Mouse (Mus musculus) brain, embryonic 18.5 days (tissue): ENCODE results near the gene Dennd2a.

Experiments used
- DNase-seq: peaks from one replicate; pipeline ENCODE4 v3.0.0-alpha.2; 2012; ENCODE audit warnings: low read depth, low spot score

Gene Dennd2a

DNA sequence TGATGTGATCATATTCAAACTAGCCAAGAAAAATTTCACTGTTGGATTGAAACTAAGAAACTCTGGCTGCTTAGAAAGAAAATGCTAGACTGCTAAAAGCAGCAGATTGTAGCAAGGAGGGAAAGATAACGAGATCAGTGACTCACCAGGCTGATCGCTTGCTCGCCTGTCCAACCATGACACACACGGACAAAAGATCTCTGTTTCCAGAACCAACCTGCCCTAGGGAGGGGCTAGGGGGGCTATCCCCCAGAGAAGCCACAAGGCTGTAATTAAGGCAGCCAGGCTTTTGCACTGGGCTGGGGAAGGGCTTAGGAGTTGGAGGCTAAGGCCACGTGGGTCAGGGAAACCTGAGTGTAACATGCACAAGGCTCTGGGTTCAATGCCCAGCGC is 41.9 kb downstream of the Dennd2a start:
- DNase-seq, result no peak

DNA sequence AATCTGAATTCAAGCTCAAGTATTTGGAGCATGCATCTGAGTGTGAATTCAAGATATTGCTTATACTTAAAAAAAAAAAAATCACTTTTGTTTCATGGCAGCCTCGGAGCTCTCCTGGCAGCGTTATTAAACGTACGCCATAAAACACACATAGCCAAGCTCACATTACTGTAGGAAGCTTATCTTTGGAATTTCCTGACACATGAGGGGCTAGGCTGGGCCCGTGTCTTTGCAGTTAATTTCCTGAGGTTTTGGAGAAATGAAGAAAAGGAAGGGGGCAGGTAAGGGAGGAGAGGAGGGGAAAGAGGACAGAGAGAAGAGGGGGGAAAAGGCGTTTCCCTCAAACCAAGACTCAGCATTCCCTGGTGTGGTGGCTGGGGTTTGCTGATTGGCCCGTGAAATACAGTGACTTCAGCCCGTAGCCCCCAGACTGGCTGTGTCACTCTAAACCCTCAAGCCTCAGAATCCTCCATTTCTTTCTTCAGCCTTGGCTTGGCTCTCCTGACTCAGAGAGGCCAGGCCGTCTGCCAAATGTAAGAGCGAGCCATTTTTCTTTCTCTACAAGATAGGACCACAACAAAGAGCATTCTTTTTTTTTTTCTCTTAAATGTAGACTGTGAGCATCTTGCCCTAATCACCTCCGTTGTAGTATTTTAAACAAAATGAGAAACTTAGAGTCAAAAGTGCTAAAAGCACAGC is 42.5 kb downstream of the Dennd2a start:
- DNase-seq, result no peak

DNA sequence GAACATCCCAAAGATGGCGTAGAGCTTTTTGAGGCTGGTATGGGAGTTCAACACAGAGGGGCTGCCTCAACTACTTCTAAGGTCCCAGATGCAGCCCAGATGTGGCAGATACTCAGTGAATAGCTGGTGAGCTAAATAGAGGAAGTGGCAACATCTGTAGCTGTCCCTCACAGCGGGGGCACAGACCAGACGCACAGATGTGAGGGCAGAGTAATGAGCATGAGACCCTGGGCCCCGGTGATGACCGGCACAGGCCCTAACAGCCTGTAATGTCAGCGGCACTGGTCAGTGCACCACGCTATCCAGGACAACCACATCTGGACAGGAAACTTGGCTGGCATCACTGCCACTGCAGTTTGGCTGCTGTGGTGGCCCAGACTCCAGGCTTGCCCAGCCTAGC is 54.2 kb downstream of the Dennd2a start:
- no peak for DNase-seq

DNA sequence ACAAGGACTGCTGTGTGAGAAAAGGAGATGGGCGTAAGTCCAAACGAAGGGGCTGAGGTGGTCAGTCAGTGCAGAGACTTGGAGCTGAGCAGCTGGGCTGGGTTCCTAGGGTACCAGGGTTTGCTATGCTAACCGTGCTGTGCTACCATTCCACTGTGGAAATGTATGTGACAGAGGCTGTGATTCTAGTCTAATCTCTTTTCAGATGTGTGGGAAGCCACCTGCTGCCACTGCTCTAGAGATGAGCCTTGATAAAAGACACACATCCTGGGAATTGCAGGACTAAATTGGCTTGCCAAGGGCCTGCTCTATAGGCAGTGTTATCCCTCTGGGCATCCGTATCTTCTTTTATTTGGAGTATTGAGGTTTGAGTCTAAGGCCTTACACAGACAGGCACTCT is 60.5 kb downstream of the Dennd2a start:
- DNase-seq, result no peak

DNA sequence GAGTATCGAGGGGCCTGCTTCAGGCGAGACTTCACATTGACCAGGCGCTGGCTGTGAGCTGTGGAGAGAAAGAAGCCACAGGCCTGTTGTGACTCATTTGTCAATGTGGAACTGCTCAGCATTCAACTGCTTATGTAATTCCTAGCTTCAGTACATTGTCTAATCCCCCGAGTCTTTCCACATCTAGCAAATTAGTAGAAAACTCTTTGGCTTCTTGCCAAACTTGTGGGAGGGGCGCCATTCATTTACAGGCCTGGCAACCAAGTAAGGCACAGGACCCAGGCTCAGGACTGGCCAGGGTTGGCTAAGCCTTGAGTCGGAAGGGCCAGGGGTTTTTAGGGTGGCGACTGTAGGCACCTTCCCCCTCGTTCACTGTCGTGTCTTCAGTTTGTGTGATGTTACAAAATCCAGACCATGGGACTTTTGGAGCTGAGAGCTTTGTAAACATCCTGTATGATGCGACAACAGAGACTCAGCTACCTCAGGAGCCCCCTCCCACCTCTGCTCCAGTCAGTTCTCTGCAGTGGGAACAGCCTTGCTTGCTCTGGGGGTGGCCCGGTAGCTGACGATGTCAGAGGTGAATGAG is 64.4 kb downstream of the Dennd2a start:
- DNase-seq, result peak; percentile 32

DNA sequence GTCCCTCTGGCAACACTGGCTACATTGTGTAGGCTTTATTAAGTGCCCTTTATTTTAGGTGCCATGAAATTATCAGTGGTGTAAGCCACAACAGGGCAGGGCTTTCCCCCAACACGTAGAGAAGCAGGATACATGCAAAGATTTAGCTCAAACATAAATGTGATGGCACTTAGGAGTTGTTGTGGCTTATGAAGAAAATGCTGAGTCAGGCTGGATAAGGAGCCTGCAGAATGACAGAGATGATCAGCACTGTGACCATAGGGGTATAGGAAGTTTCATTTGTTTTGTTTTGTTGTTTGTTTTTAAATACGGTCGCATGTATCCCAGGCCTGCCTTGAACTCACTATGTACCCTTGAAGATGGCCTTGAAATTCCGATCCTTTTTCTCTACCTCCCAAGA is 65.5 kb downstream of the Dennd2a start:
- no peak for DNase-seq

DNA sequence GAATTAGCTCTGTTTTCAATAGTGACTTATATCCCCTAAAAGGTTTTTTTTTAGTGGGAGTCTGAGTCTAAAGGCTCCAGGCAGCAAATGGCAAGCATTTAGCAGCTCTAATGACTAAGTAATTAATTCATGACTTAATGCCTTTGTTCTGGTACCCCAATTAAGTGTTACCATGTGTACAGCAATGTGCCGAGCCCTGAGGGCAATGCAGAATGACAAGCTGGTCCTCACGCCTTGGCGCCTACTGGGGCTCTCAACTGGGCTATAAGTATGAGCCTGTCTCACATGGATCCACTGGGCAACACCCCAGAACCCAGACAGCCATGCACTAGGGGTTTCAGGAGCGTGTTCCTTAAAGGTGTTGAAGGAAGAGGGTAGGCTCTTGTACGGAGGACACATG is 66.5 kb downstream of the Dennd2a start:
- no peak for DNase-seq

DNA sequence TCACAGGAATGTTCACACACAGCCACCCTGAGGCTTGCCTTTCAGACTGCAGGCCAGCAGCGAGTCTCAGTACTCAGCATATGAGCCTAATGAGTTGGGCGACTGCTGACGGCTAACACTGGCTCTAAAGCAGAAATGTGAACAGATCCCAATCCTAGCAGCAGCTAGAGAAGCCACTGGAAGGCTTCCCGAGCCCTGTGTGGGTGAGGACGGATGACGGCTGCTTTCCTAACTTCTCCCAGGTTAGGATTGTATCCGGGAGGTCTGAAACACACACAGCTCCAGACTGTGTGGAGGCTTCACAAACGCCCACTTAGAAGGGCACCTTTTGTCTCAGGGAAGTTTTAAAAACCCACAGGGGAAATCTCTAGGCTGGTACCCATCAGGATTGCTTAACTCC is 69.4 kb downstream of the Dennd2a start:
- DNase-seq, result no peak

DNA sequence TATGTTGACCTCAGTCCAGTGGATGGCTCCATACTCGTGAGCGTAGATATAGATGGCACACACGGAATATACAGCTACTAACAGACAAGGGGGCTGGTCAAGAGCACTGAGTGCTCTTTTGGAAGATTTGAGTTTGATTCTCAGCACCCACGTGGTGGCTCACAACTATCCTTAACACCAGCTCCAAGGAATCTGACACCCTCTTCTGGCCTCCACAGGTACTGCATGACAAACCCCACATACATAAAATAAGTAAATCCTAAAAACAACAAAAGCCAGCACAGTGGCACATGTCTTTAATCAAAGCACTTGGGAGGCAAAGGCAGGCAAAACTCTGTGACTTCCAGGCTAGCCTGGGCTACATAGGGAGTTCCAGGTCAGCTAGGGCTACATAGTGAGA is 74.0 kb downstream of the Dennd2a start:
- DNase-seq, result no peak

DNA sequence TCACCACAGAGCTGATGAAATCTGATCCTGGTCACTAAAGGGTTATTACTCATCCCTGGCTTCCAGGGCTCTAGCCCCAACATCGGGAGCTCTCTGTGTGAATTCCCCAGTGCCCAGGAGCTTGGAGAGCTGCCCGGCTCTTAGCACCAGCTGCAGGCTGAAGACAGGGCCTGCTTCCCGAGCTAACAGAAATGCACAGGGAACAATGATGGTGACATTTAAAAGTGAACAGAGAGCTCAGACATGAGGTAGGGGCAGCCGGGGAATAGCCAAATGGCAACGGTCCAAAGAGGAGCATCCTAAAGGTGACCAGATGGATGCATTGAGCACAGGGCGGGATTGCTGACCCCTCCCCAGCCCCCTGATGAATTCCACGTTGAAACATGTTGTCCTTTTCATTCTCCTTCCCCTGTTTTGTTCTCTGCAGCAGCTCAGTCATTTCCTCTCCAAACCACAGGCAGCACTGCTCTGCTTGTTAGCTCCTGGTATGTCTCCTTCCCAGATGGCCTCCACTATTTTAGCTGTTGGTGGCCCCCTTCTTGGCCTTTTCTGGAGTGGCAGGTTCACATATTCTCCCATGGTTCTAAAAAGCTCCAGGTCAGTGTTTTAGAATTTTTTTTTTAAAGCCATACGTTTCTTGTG is 79.0 kb downstream of the Dennd2a start:
- DNase-seq, result peak; percentile 37

DNA sequence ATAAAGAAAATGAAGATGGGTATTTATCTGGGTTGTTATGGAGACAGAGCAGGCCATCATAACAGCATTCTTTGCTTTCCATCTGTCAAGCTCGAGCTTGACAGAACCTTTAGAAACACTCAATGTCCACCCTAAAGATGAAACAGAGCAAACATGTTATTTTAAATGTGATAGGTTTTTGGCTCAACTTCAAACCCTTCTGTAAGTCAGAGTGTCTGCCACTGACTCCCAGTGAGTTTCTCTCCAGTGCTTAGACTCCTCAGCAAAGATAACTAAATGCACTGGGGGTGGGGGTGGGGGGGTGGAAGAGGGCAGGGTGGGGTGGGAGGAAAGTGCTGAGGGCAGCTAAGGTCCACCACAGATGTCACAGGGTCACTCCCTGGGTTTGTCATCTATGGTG is 81.0 kb downstream of the Dennd2a start:
- no peak for DNase-seq

DNA sequence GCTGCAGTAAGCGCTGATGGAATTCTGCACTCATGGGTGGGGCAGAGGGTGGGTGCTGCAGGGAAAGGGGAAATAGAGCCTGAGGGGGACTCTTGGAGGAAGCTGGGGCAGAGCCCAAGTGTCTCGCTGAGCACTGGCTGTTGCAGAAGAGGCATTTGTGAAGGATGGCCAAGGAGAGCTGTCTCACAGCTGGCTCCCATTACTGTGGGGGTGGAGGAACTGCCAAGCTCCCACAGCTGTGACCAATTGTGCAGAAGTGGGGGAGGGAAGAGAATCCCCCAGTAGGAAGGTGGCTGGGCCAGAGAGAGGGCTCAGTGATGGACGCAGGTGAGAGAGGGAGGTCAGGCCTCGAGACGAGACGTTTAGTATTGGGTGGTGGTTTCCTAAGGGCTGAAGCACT is 83.2 kb downstream of the Dennd2a start:
- no peak for DNase-seq

DNA sequence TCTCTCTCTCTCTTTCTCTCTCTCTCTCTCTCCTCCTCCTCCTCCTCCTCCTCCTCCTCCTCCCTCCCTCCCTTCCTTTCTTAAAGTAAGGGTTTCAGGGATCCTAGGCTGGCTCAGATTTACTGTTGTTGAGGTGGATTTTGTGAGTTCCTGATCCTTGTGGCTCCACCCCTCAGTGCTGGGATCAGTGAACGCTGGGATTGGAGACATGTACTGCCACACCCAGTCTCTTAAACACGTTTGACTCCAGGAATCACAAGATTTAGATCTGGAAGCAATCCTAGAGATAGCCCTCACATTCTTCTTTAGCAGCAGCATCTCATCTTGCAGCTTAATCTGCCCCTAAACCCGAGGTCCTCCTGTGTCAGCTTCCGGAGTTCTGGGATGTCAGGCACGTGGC is 84.8 kb downstream of the Dennd2a start:
- no peak for DNase-seq

DNA sequence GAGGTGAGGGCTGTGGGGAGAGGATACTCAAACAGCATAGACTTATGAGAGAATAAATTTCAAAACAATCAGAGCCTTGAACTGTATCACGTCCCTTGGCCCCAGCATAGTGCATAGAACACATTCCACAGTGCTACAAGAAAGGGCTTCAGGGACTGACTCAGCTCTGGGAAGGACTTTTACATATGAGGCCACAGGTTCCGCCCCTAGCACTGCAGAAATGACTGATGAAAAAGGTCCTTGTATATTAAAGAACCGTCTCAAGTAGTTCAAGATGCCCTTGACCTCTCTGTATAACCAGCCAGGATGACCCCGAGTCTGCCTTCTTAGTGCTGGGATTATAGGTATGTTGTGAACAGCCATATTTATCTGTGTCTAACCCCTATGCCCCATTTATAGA is 85.4 kb downstream of the Dennd2a start:
- no peak for DNase-seq

DNA sequence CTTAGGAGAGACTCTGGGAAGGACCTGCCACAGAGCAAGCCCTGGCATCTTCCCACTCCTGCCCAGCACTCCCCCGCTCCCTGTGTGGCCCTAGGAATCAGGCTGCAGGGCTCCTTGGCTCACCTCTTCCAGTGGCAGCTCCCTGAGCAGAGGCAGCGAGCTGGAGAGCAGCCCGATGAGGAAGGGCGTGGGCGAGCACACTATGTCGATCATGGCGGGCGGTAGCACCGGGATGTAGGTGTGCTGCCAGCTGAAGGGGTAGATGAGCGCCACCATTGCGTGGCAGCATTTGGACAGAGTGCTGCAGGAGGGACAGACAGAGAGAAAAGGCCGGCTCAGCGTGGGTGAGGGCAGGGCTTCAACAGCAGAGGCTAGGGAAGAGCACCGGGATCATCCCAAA is 87.6 kb downstream of the Dennd2a start:
- no peak for DNase-seq

DNA sequence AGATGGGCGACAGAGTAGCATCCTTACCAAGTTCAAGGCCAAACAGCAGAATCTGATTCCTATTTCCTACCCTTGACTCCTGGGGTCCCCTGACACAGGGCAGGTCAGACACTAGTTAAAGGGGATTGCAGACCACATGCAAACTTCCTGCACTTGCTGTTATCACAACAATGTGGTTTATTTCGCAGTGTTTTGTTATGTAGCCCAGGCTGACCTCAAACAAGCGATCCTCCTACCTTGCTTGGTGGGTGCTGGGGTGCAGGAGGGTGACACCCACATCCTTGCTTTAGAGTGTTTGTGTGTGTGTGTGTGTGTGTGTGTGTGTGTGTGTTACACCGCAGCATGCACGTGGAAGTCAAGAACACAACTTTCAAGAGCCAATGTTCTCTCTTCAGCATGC is 88.2 kb downstream of the Dennd2a start:
- no peak for DNase-seq

DNA sequence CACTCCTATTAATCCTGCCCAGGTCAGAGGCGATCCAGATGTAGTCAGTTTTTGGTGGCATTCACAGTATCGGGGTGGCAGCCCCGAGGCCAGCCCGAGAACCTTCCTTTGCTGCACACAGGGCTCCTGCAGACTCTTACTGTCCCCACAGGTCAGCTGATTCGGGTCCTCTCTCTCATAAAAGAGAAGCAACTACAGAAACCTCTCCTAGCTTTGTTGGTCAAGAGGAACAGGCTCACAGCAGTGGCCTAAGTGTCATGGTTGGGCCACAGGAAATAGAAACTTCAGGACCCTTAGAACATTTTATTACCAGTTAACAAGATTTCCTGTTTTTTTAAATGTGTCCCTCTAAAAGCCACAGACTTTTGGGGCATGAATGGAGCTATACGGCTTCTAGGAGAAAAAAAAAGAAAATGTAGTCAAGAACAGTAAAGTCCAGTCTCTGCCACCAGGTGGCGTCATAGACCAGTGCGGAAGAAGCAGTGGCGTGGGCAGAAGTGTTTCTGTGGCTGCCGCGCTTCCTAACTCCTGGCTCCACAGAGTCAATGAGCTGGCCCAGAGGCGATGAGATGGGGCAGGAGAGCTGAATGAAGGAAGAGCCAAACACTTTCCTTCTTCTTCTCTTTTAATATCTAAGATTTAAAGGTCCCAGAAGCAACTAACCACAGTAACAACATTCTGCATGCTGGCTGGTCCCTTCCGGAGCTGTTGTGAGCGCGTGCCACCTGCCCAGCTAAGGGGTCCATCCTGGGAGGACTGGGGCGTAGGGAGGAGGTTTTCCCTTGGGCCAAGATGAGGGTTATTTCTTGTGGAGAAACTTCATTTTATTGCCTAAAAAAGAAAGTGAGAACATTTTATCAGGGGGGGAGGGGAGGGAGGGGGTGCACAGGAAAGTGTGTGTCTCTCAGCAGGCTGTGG is 94.8 kb downstream of the Dennd2a start:
- peak; percentile 40 for DNase-seq

DNA sequence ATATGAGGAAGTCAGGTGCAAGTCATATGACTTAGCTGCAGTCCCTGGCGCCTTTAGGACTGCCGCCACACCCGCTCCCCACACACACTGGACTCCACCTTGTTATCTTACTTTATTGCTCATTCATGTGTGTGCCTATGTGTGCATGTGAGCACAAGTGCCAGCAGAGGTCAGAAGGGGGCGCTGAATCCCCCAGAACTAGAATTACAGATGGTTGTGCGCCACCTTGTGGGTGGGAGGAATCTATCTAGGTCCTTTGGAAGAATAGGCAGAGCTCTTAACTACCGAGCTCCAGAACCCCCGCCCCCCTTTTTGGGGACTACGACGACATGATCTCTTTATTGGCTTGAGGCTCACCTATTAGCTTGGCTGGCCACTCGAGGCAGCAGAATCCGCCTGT is 97.6 kb downstream of the Dennd2a start:
- no peak for DNase-seq

DNA sequence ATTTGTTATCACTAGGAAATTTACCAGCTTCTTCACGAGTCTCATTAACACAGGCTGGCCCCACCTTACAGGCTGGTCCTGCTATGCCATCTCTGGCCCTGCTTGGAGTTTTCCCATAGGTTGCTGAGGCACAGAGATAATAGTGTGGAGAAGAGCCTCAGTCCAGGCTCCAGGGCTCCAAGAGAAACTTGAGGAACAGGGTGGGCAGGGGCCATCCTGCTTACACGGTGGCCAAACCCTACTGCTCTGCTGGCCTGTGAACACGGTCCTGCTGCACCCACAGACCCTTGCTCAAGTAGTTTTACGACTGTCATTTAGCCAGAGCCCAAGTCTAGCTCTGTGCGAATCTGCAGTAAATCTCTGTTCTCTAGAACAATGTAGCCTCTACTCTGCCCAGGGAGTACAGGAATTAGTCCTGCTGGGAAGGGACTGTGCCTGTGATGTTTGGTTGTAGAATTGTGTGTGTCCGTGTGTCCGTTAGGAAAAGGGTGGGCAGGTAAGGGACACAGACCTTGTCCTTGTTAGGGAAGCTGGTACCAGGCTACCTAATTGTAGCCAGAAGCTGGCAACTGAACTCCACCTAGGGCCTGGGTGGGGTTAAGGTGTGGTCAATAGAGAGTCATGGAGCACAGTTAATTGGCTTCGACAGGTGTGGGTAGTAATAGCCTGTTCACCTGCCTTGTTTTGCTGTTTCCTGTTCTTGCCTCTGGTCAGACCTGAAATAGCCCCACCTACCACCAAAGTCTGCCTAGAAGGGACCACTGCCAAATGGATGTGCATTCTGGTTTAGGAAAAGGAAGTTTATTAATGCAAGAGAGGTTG is 102.1 kb downstream of the Dennd2a start:
- DNase-seq, result no peak

DNA sequence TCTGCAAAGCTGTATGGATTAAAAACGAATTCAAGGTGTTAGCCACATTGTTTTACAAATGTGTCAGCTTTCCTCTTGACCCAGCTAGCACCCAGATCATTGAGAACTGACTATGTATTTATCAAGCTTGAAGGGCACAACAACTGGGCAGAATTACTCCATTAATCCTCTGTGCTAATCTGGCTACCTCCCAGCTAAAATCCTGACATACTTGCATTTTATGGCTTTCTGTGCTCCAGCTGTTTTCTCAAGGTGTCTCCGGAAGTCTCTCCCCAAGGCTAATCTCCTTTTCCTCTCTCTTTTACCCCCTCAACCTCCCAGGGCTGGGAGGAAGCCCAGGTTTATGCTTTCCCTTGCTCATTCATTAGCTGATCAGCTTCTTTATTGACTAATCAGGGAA is 103.1 kb downstream of the Dennd2a start:
- DNase-seq, result no peak

DNA sequence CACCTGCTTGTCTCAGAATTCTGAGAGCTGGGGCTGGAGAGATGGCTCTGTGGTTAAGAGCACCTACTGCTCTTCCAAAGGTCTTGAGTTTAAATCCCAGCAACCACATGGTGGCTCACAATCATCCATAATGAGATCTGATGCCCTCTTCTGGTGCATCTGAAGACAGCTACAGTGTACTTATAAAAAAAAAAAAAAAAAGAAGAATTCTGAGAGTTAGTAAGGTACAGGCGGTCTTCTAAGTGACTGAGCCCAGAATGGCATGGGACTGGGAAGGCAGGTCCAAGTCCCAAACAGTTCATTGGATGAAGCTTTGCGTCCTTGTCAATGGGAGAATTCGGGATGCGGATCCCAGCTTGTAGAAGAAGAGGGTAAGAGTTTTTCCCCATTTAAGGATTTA is 104.1 kb downstream of the Dennd2a start:
- DNase-seq, result no peak
